Mouse (Mus musculus) G1E (cell line): ENCODE data around the gene Atp1b1. TPM values are rescaled to one million over a fixed set of nuclear protein-coding genes. Genes with fewer than 3 reads are reported as not detected.

Experiments
- ATAC-seq: 2 replicates; pipeline ENCODE4 v1.8.0; 2016; ENCODE audit warnings: mild to moderate bottlenecking; ENCODE audit not compliant: insufficient number of reproducible peaks, poor library complexity, low FRiP score, severe bottlenecking; ENCODE audit errors: extremely low read depth
- DNase-seq: peaks from one replicate; pipeline ENCODE4 v3.0.0; 2012; ENCODE audit warnings: low spot score
- H3K27me3 ChIP-seq: 2 replicates; pipeline ENCODE4 v1.6.1; 2012; ENCODE audit warnings: mild to moderate bottlenecking, low read length, inconsistent platforms; ENCODE audit not compliant: insufficient read depth
- H3K36me3 ChIP-seq: replicated peaks from 2 replicates; pipeline ENCODE3; 2012; ENCODE audit warnings: mild to moderate bottlenecking, inconsistent platforms
- H3K4me1 ChIP-seq: 2 replicates; pipeline ENCODE4 v1.6.1; 2012; ENCODE audit warnings: low read depth, low read length, inconsistent platforms, mixed read lengths; ENCODE audit not compliant: insufficient read depth
- H3K4me3 ChIP-seq: 2 replicates; pipeline ENCODE4 v1.5.1; 2012; ENCODE audit warnings: low read depth, mild to moderate bottlenecking, inconsistent platforms, low read length, moderate library complexity, mixed read lengths
- H3K9me3 ChIP-seq: replicated peaks from 2 replicates; pipeline ENCODE4 v1.6.1; 2012; ENCODE audit warnings: inconsistent platforms
- CTCF ChIP-seq: IDR thresholded peaks from 2 replicates; pipeline ENCODE4 v1.5.1; 2012; ENCODE audit warnings: low read depth, low read length, inconsistent platforms, mixed read lengths
- GATA1 ChIP-seq: IDR thresholded peaks from 2 replicates; pipeline ENCODE4 v1.6.1; 2012; ENCODE audit warnings: borderline replicate concordance, low read length, inconsistent platforms, mixed read lengths
- GATA2 ChIP-seq: IDR thresholded peaks from 2 replicates; pipeline ENCODE4 v1.6.1; 2012; ENCODE audit warnings: low read depth, low read length, inconsistent platforms, borderline replicate concordance
- POLR2AphosphoS5 ChIP-seq: IDR thresholded peaks from 2 replicates; pipeline ENCODE4 v1.6.1; 2012; ENCODE audit warnings: low read depth, low read length, inconsistent platforms; ENCODE audit not compliant: insufficient replicate concordance
- TAL1 ChIP-seq: conservative IDR thresholded peaks from 2 replicates; pipeline ENCODE4 v1.6.1; 2012; ENCODE audit warnings: low read depth, low read length, inconsistent platforms, mixed read lengths
- polyA plus RNA-seq: library from polyadenylated mRNA; stranded (reverse); fragments of >175 nt; gene quantifications from 2 replicates; pipeline ENCODE4 v1.2.3, GENCODE M21; 2012
- total RNA-seq, 2 experiments: library from RNA; stranded (forward) in 1 of 2; stranded (reverse) in 1 of 2; fragments of 200-1000 nt in 1 of 2; fragments of >200 nt in 1 of 2; fragmentation: Nextera tagmentation in 1 of 2; gene quantifications; 2 replicates each; pipeline ENCODE4 v1.2.3; 2014 to 2017

The Atp1b1 gene
- total and polyA plus RNA-seq, 3 experiments, result 0.76 TPM; not detected in 2

DNA sequence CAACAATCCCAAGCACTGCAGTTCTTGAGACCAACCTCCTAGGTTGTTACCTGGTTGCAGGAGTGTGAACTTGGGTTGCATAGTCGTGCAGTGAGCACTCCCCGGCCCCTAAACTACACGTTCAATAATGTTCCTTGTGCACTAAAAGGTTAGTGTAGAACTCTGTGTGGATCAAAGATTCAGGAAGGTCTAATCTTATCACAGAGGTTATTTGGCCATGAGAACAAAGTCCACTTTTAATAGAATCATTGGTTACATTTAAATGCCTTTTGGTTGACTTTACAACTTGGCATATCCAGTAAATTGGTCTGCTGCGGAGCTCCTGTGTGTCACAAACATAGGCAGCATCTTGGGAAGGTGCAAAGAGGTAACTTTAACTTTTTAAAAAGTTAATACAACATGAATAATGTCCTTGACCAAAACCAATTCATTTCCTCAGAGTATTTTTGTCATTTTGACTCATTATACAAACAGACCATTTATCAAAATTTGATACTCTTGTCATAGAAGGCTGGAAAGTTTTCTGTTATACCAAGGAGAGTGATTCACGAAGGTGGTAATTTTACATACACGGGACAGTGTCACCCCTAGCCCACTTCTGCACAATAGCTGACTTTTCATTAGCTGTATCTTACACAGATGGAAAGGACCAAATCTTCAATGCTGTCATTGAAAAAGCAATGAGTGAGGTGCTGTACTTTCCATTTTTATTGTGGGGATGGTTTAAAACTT, 37.4 kb downstream of the Atp1b1 start:
- H3K27me3 ChIP-seq, result no peaks in the 10 kb centered on the region
- DNase-seq, result no peak
- no peaks in the 10 kb centered on the region for H3K9me3 ChIP-seq
- no peaks in the 10 kb centered on the region for H3K4me1 ChIP-seq
- H3K36me3 ChIP-seq, result peaks cover 3% of the 10 kb centered on the region
- ATAC-seq, result no peak
- H3K4me3 ChIP-seq, result no peak overlapping the region
- no peak for TF ChIP-seq GATA1
- TF ChIP-seq POLR2AphosphoS5, result no peak
- no peak for TF ChIP-seq TAL1
- no peak for TF ChIP-seq CTCF
- TF ChIP-seq GATA2, result no peak

GRCm38 (mm10) chr1:164419401-164419800, 38.8 kb downstream of the Atp1b1 start:
- TF ChIP-seq GATA2 (no peak), GATA1 (no peak), CTCF (no peak), TAL1 (no peak), POLR2AphosphoS5 (no peak)
- no peak for DNase-seq
- no peaks in the 10 kb centered on the region for H3K4me1 ChIP-seq
- no peak for ATAC-seq
- no peaks in the 10 kb centered on the region for H3K27me3 ChIP-seq
- H3K9me3 ChIP-seq, result no peaks in the 10 kb centered on the region
- peaks cover 3% of the 10 kb centered on the region for H3K36me3 ChIP-seq
- no peak overlapping the region for H3K4me3 ChIP-seq

- DNase-seq (no peak), ATAC-seq (no peak)
- H3K27me3 ChIP-seq, result no peaks in the 10 kb centered on the region
- no peak overlapping the region for H3K4me3 ChIP-seq
- TF ChIP-seq TAL1 (no peak), GATA2 (no peak), GATA1 (no peak), POLR2AphosphoS5 (no peak), CTCF (no peak)
- no peaks in the 10 kb centered on the region for H3K9me3 ChIP-seq
- H3K4me1 ChIP-seq, result peaks cover 3% of the 10 kb centered on the region; the same call in 1 of the 2 replicates
- peaks cover 8% of the 10 kb centered on the region for H3K36me3 ChIP-seq
Measured at GRCm38 (mm10) chr1:164418320-164418719, 39.8 kb downstream of the Atp1b1 start.

DNA sequence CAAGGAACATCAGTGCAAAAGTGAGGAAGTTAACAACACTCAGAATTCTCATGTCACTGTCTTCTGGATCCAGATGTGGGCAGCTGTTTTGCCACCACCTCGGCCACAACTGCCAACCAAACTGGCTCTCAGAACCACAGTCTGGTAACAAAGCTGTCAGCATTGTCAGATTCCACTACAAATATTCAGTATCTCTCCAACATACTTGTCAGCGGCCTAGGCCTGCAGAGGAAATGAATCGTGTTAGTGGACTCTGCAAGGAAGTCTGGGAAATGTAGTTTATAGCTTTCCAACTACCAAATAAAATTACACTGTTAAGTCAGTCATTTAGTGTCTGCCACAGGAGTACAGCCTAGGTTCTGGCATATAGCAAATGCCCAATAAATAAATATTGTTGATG, 40.6 kb downstream of the Atp1b1 start:
- Histone ChIP-seq H3K4me3 (no peak overlapping the region), H3K36me3 (peaks cover 10% of the 10 kb centered on the region), H3K4me1 (peaks cover 3% of the 10 kb centered on the region; the same call in 1 of the 2 replicates), H3K27me3 (no peaks in the 10 kb centered on the region), H3K9me3 (no peaks in the 10 kb centered on the region)
- DNase-seq (no peak), ATAC-seq (no peak)
- TF ChIP-seq POLR2AphosphoS5, result no peak
- TF ChIP-seq TAL1, result no peak
- TF ChIP-seq CTCF, result no peak
- no peak for TF ChIP-seq GATA1
- no peak for TF ChIP-seq GATA2

DNA sequence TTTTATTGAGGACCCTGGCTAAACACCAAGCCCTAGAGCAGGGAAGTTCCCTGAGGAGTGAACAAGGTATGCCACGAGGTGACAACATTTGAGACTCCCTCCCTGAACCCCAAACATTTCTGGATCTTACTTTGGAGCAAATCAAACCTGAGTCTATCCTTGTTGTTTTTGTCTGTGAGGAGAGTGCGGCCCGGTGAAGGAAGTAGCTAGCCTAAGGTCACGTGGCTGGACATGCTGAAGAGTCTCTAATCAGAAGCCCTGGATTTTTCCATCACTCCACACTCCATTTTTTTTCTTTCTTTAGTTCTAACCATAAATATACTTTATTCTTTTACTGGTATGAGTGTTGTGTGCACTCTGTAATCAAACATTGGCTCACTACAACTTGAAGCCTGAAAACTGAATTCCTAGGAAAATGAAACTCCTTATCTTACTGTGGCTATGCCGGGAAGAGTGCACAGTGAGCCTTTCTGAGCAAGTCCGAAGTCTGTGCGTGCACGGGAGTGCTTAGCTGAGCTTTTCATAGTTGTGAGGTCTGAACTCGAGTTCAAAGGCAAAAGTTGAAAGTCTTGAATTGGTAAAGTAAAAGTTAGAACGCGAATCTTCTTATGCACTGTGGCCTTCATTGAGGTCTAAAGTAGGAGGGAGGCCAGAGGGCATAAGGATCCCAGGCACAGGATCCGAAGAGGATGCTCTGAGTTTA, 41.3 kb downstream of the Atp1b1 start:
- Histone ChIP-seq H3K36me3 (peaks cover 10% of the 10 kb centered on the region), H3K27me3 (no peaks in the 10 kb centered on the region), H3K4me1 (peaks cover 3% of the 10 kb centered on the region; the same call in 1 of the 2 replicates), H3K4me3 (no peak overlapping the region), H3K9me3 (no peaks in the 10 kb centered on the region)
- TF ChIP-seq GATA1, result no peak
- no peak for TF ChIP-seq POLR2AphosphoS5
- no peak for TF ChIP-seq CTCF
- TF ChIP-seq TAL1, result no peak
- no peak for TF ChIP-seq GATA2
- DNase-seq (no peak), ATAC-seq (no peak)

DNA sequence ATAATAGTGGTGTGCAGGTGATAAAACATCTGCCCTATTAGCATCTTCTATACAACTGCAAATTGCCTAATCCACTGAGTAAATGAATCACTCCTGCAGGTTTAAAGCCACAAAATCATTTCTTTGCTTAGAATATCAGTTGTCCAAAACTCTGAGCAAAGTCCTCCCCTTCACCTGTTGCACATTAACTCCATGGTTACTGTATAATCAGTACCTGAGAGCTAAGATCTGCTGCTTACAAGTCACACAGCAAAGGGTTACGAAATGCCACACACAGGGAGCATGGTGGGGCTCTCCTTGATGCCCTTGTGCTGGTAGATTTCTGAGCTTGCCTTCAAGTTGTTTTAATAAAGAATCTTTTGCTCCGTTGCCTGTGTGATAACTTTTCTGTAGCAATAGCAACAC, 42.8 kb downstream of the Atp1b1 start:
- Histone ChIP-seq H3K9me3 (no peaks in the 10 kb centered on the region), H3K4me1 (peaks cover 3% of the 10 kb centered on the region; the same call in 1 of the 2 replicates), H3K36me3 (peaks cover 12% of the 10 kb centered on the region), H3K4me3 (no peak overlapping the region), H3K27me3 (no peaks in the 10 kb centered on the region)
- DNase-seq (no peak), ATAC-seq (no peak)
- TF ChIP-seq POLR2AphosphoS5 (no peak), GATA1 (no peak), GATA2 (no peak), CTCF (no peak), TAL1 (no peak)
